Mouse (Mus musculus) MEL (cell line): Measurements from ENCODE around the gene Commd7. TPM values are rescaled to one million over a fixed set of nuclear protein-coding genes. Genes with fewer than 3 reads are reported as not detected.

Experiments
- DNase-seq: peaks from one replicate; pipeline ENCODE4 v3.0.0; 2011; ENCODE audit warnings: low read depth, low spot score
- H3K27ac ChIP-seq: 2 replicates; pipeline ENCODE4 v1.5.1; 2012; ENCODE audit warnings: low read depth, mild to moderate bottlenecking, control low read depth, low read length, moderate library complexity; ENCODE audit not compliant: control insufficient read depth
- H3K27me3 ChIP-seq, 2 experiments: fragments of 150-350 bp in 1 of 2; sonication (generic) in 1 of 2; 2 replicates each; pipeline ENCODE4 v1.6.1; 2012; ENCODE audit warnings: low read length in 2 of 2, mild to moderate bottlenecking in 2 of 2, improper control_type of control experiment in 1 of 2, moderate library complexity in 1 of 2; ENCODE audit not compliant: insufficient read depth in 2 of 2, control insufficient read depth in 1 of 2
- H3K36me3 ChIP-seq, 2 experiments: 2 replicates each; pipeline ENCODE4 v1.6.1; 2012 to 2014; ENCODE audit warnings: low read length in 2 of 2, improper control_type of control experiment in 1 of 2, inconsistent platforms in 1 of 2, mild to moderate bottlenecking in 1 of 2; ENCODE audit not compliant: insufficient read depth in 2 of 2, control insufficient read depth in 1 of 2
- H3K4me1 ChIP-seq, 2 experiments: fragments of 150-350 bp in 1 of 2; sonication (generic) in 1 of 2; 2 replicates each; pipeline ENCODE4 v1.6.1; 2012; ENCODE audit warnings: low read length in 2 of 2, improper control_type of control experiment in 1 of 2, mild to moderate bottlenecking in 1 of 2; ENCODE audit not compliant: insufficient read depth in 2 of 2, control insufficient read depth in 1 of 2
- H3K4me3 ChIP-seq, 2 experiments: fragments of 150-350 bp in 1 of 2; sonication (generic) in 1 of 2; 2 replicates each; pipeline ENCODE4 v1.5.1; 2012; ENCODE audit warnings: low read depth in 2 of 2, low read length in 2 of 2, mild to moderate bottlenecking in 2 of 2, moderate library complexity in 2 of 2, control low read depth in 1 of 2, improper control_type of control experiment in 1 of 2; ENCODE audit not compliant: control insufficient read depth in 1 of 2, insufficient read depth in 1 of 2
- H3K79me2 ChIP-seq: 2 replicates; pipeline ENCODE4 v1.6.1; 2012; ENCODE audit warnings: mild to moderate bottlenecking, low read length, moderate library complexity; ENCODE audit not compliant: control insufficient read depth, poor library complexity, insufficient read depth
- H3K9ac ChIP-seq: 2 replicates; pipeline ENCODE4 v1.6.1; 2012; ENCODE audit warnings: low read depth, mild to moderate bottlenecking, control low read depth, low read length, moderate library complexity; ENCODE audit not compliant: control insufficient read depth, poor library complexity, severe bottlenecking
- H3K9me3 ChIP-seq: fragments of 150-350 bp; sonication (generic); replicated peaks from 2 replicates; pipeline ENCODE4 v1.6.1; 2012; ENCODE audit warnings: mild to moderate bottlenecking, low read length, improper control_type of control experiment, moderate library complexity; ENCODE audit not compliant: insufficient read depth
- CHD1 ChIP-seq: IDR thresholded peaks from 2 replicates; pipeline ENCODE4 v1.6.1; 2012; ENCODE audit warnings: low read depth, mild to moderate bottlenecking, inconsistent platforms, low read length, improper control_type of control experiment
- CTCF ChIP-seq, 3 experiments: IDR thresholded peaks in 2 of 3; conservative IDR thresholded peaks in 1 of 3; 2 replicates each; pipeline ENCODE4 v1.5.1; 2011 to 2012; ENCODE audit warnings: low read length in 3 of 3, low read depth in 2 of 3, mild to moderate bottlenecking in 2 of 3, improper control_type of control experiment in 1 of 3, inconsistent platforms in 1 of 3, mixed read lengths in 1 of 3, moderate library complexity in 1 of 3; ENCODE audit not compliant: control insufficient read depth in 1 of 3, insufficient read depth in 1 of 3, poor library complexity in 1 of 3, severe bottlenecking in 1 of 3
- E2F4 ChIP-seq: IDR thresholded peaks from 2 replicates; pipeline ENCODE4 v1.6.1; 2011; ENCODE audit warnings: low read depth, low read length, improper control_type of control experiment, borderline replicate concordance
- ELF1 ChIP-seq: IDR thresholded peaks from 2 replicates; pipeline ENCODE4 v1.6.1; 2014; ENCODE audit warnings: low read depth, mild to moderate bottlenecking, inconsistent platforms, low read length, improper control_type of control experiment, moderate library complexity
- ETS1 ChIP-seq: IDR thresholded peaks from 2 replicates; pipeline ENCODE4 v1.6.1; 2012; ENCODE audit warnings: low read depth, mild to moderate bottlenecking, inconsistent platforms, low read length, improper control_type of control experiment, moderate library complexity
- GABPA ChIP-seq: IDR thresholded peaks from 2 replicates; pipeline ENCODE4 v1.6.1; 2012; ENCODE audit warnings: low read depth, mild to moderate bottlenecking, inconsistent platforms, low read length, improper control_type of control experiment, moderate library complexity
- HCFC1 ChIP-seq: IDR thresholded peaks from 2 replicates; pipeline ENCODE4 v1.6.1; 2012; ENCODE audit warnings: low read depth, mild to moderate bottlenecking, inconsistent platforms, low read length, improper control_type of control experiment, moderate library complexity
- JUND ChIP-seq: IDR thresholded peaks from 2 replicates; pipeline ENCODE4 v1.6.1; 2011; ENCODE audit warnings: low read depth, mild to moderate bottlenecking, improper control_type of control experiment, low read length
- KAT2A ChIP-seq: conservative IDR thresholded peaks from 2 replicates; pipeline ENCODE4 v1.6.1; 2012; ENCODE audit warnings: low read depth, low read length, improper control_type of control experiment, inconsistent platforms
- MAFK ChIP-seq: IDR thresholded peaks from 2 replicates; pipeline ENCODE4 v1.6.1; 2011; ENCODE audit warnings: low read depth, mild to moderate bottlenecking, low read length, improper control_type of control experiment, borderline replicate concordance
- MAX ChIP-seq: IDR thresholded peaks from 2 replicates; pipeline ENCODE4 v1.6.1; 2011; ENCODE audit warnings: low read length, improper control_type of control experiment
- MEF2A ChIP-seq: IDR thresholded peaks from 2 replicates; pipeline ENCODE4 v1.6.1; 2014; ENCODE audit warnings: low read depth, mild to moderate bottlenecking, inconsistent platforms, low read length, improper control_type of control experiment; ENCODE audit not compliant: poor library complexity, insufficient replicate concordance, severe bottlenecking; ENCODE audit errors: extremely low read depth
- MYB ChIP-seq: IDR thresholded peaks from 2 replicates; pipeline ENCODE4 v1.6.1; 2011; ENCODE audit warnings: mild to moderate bottlenecking, low read depth, low read length, improper control_type of control experiment
- MYC ChIP-seq: IDR thresholded peaks from 2 replicates; pipeline ENCODE4 v1.6.1; 2011; ENCODE audit warnings: low read depth, mild to moderate bottlenecking, low read length, improper control_type of control experiment, moderate library complexity
- NRF1 ChIP-seq: IDR thresholded peaks from 2 replicates; pipeline ENCODE4 v1.6.1; 2014; ENCODE audit warnings: low read depth, mild to moderate bottlenecking, inconsistent platforms, low read length, improper control_type of control experiment, moderate library complexity; ENCODE audit not compliant: poor library complexity, insufficient read depth, severe bottlenecking
- POLR2A ChIP-seq, 2 experiments: IDR thresholded peaks; 2 replicates each; pipeline ENCODE4 v1.6.1; 2011 to 2012; ENCODE audit warnings: low read length in 2 of 2, mild to moderate bottlenecking in 2 of 2, control low read depth in 1 of 2, improper control_type of control experiment in 1 of 2, low read depth in 1 of 2, moderate library complexity in 1 of 2; ENCODE audit not compliant: control insufficient read depth in 1 of 2, insufficient read depth in 1 of 2, poor library complexity in 1 of 2
- POLR2AphosphoS2 ChIP-seq: IDR thresholded peaks from 2 replicates; pipeline ENCODE4 v1.6.1; 2011; ENCODE audit warnings: low read length, improper control_type of control experiment
- RCOR1 ChIP-seq: IDR thresholded peaks from 2 replicates; pipeline ENCODE4 v1.6.1; 2012; ENCODE audit warnings: low read depth, mild to moderate bottlenecking, inconsistent platforms, low read length, improper control_type of control experiment
- TBP ChIP-seq: IDR thresholded peaks from 2 replicates; pipeline ENCODE4 v1.8.0; 2011; ENCODE audit warnings: low read depth, low read length, improper control_type of control experiment
- USF1 ChIP-seq: IDR thresholded peaks from 2 replicates; pipeline ENCODE4 v1.6.1; 2014; ENCODE audit warnings: low read depth, mild to moderate bottlenecking, inconsistent platforms, low read length, improper control_type of control experiment, moderate library complexity
- ZC3H11A ChIP-seq: IDR thresholded peaks from 2 replicates; pipeline ENCODE4 v1.6.1; 2012; ENCODE audit warnings: low read depth, mild to moderate bottlenecking, inconsistent platforms, low read length, improper control_type of control experiment
- ZKSCAN1 ChIP-seq: IDR thresholded peaks from 2 replicates; pipeline ENCODE4 v1.6.1; 2012; ENCODE audit warnings: low read depth, mild to moderate bottlenecking, inconsistent platforms, low read length, improper control_type of control experiment, moderate library complexity
- ZMIZ1 ChIP-seq: IDR thresholded peaks from 2 replicates; pipeline ENCODE4 v1.6.1; 2012; ENCODE audit warnings: low read depth, mild to moderate bottlenecking, inconsistent platforms, low read length, improper control_type of control experiment, moderate library complexity
- polyA plus RNA-seq, 2 experiments: library from polyadenylated mRNA; stranded (reverse) in 1 of 2; unstranded in 1 of 2; fragments of >175 nt in 1 of 2; fragments of >200 nt in 1 of 2; gene quantifications; 2 replicates each; pipeline versions ENCODE4 v1.2.1 to v1.2.4; 2012; ENCODE audit warnings: low replicate concordance in 2 of 2, low read depth in 1 of 2; ENCODE audit not compliant: insufficient read length in 2 of 2, insufficient read depth in 1 of 2, missing spikeins in 1 of 2
- total RNA-seq: library from RNA; depleted of rRNA; stranded (reverse); fragments of 300-350 nt; gene quantifications from 2 replicates; pipeline ENCODE4 v1.2.3, GENCODE M21; 2012

Commd7 gene
- total and polyA plus RNA-seq, 3 experiments = 25.5 to 36.1 TPM; not detected in 1

DNA sequence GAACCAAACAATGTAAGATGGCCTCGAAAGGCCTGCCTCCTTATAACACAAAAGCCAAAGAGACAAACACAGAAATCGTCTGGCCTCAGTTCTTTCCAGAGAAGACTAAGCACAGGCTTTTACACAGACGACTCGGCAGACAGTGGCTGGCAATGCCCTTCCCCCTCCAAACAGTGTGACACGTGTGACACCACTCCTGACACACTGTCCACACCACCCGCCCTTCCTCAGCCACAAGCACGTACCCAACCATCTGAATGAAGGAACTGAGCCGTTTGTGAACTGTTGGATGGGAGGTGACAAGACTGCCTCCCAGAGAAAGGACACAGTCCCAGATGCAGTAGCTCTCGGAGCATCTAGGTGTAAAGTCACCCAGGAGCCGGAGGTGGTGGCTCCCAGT, 13.7 kb downstream of the Commd7 start:
- H3K4me1 ChIP-seq = no peaks in the 10 kb centered on the region
- H3K9ac ChIP-seq = no peak overlapping the region
- no peaks in the 10 kb centered on the region for H3K79me2 ChIP-seq
- no peaks in the 10 kb centered on the region for H3K27me3 ChIP-seq
- H3K4me3 ChIP-seq = no peak overlapping the region
- no peak for TF ChIP-seq POLR2A (IDR thresholded peaks at IDR 0.05; ENCODE audit: control insufficient read depth in 1 of 2, insufficient read depth in 1 of 2, low read depth in 1 of 2, low read length in 2 of 2, poor library complexity in 1 of 2)
- no peak for TF ChIP-seq MYC
- no peak for TF ChIP-seq E2F4
- TF ChIP-seq CTCF (IDR thresholded peaks at IDR 0.05 in 2 of 3, conservative IDR thresholded peaks at IDR 0.05 in 1 of 3; ENCODE audit: control insufficient read depth in 1 of 3, insufficient read depth in 1 of 3, low read depth in 2 of 3, low read length in 3 of 3, poor library complexity in 1 of 3, severe bottlenecking in 1 of 3) = no peak
- TF ChIP-seq ZKSCAN1 = no peak
- no peaks in the 10 kb centered on the region for H3K9me3 ChIP-seq
- no peak for DNase-seq
- H3K27ac ChIP-seq = no peak overlapping the region
- H3K36me3 ChIP-seq = no peaks in the 10 kb centered on the region

DNA sequence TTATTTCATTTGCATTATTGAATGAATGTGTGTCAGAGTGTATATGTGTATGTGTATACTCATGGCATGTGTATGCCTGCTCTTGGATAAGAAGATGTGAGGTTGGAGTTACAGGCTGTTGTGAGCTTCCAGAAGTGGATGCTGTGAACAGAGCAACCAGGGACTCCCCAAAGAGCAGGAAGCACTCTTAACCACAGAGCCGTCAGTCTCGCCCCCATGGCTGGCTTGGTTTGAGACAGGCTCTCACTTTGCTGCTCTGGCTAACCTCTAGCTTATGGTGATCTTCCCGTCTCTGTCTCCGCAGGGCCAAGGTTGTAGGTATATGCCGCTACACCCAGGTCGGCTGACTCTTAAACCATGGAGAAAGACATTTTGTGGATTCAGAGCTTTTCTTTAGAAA, 14.1 kb downstream of the Commd7 start:
- Histone ChIP-seq H3K79me2 (no peaks in the 10 kb centered on the region), H3K4me3 (no peak overlapping the region), H3K9me3 (no peaks in the 10 kb centered on the region), H3K4me1 (no peaks in the 10 kb centered on the region), H3K36me3 (no peaks in the 10 kb centered on the region), H3K9ac (no peak overlapping the region), H3K27me3 (no peaks in the 10 kb centered on the region), H3K27ac (no peak overlapping the region)
- DNase-seq = no peak
- TF ChIP-seq MYB = no peak
- TF ChIP-seq MAFK = no peak
- TF ChIP-seq JUND = no peak
- TF ChIP-seq NRF1 = no peak
- no peak for TF ChIP-seq GABPA
- no peak for TF ChIP-seq ZMIZ1
- TF ChIP-seq ELF1 = no peak
- no peak for TF ChIP-seq MEF2A
- no peak for TF ChIP-seq ETS1
- TF ChIP-seq CHD1 = no peak
- TF ChIP-seq POLR2AphosphoS2 = no peak
- no peak for TF ChIP-seq USF1
- TF ChIP-seq RCOR1 = no peak
- TF ChIP-seq ZC3H11A = no peak
- TF ChIP-seq TBP = no peak
- no peak for TF ChIP-seq KAT2A
- TF ChIP-seq MAX = no peak
- TF ChIP-seq HCFC1 = no peak
